Mouse (Mus musculus) colon, adult 2 months (tissue): ENCODE data around the gene Gm13089. TPM values are rescaled to one million over a fixed set of nuclear protein-coding genes. Genes with fewer than 3 reads are reported as not detected.

Experiments used
- polyA plus RNA-seq: library from polyadenylated mRNA; depleted of rRNA; stranded (reverse); fragments of >200 nt; gene quantifications from 2 replicates; pipeline ENCODE4 v1.2.3, GENCODE M21; 2012; rRNA removed

Gene Gm13089
- polyA plus RNA-seq, result not detected in 2 replicates

GRCm38 (mm10) chr4:143702611-143703010 is at the start of gene Gm13089:
Gm13089 (minus strand) TSS chr4:143702711.

GRCm38 (mm10) chr4:143719155-143719554 is 16.6 kb upstream of the Gm13089 start, which contains the start of gene Gm13078:
Gm13078 (plus strand) TSS chr4:143719455.

GRCm38 (mm10) chr4:143657146-143657545 is 45.4 kb downstream of the Gm13089 start, which contains the start of gene Gm13088:
Gm13088 (minus strand) TSS chr4:143657246.

Other genes with a start within 250 kb of the Gm13089 start
- gene Gm13043, start 191.4 kb downstream of the Gm13089 start, polyA plus RNA-seq, result not detected in 2 replicates
- not detected in 2 replicates for gene Gm13040, start 166.8 kb downstream of the Gm13089 start, polyA plus RNA-seq
- gene BC080695, start 151.0 kb downstream of the Gm13089 start, polyA plus RNA-seq, result not detected in 2 replicates
- not detected in 2 replicates for gene Gm13057, start 151.0 kb downstream of the Gm13089 start, polyA plus RNA-seq
- not detected in 2 replicates for gene Gm13083, start 87.7 kb downstream of the Gm13089 start, polyA plus RNA-seq
- gene Gm13088, start 45.5 kb downstream of the Gm13089 start, polyA plus RNA-seq, result not detected in 2 replicates
- gene Gm13078, start 16.7 kb upstream of the Gm13089 start, polyA plus RNA-seq, result not detected in 2 replicates
- gene Gm13023, start 86.6 kb upstream of the Gm13089 start, polyA plus RNA-seq, result not detected in 2 replicates
- gene Gm13084, start 113.4 kb upstream of the Gm13089 start, polyA plus RNA-seq, result not detected in 2 replicates
- not detected in 2 replicates for gene Gm13103, start 143.8 kb upstream of the Gm13089 start, polyA plus RNA-seq
- gene Pramef6, start 197.7 kb upstream of the Gm13089 start, polyA plus RNA-seq, result not detected in 2 replicates
- gene Pramef25, start 248.3 kb upstream of the Gm13089 start, polyA plus RNA-seq, result not detected in 2 replicates